Mouse (Mus musculus) left cerebral cortex, adult 2 months (tissue): ENCODE results near the gene Trem2. TPM values are rescaled to one million over a fixed set of nuclear protein-coding genes. Genes with fewer than 3 reads are reported as not detected.
"Not testable (repeated sequence)": the region's sequence is repeated elsewhere in the genome, so short reads cannot be mapped to it uniquely, and the experiment has no call there.

Experiments used
- DNase-seq, 2 experiments: peaks; one replicate each; pipeline ENCODE4 v3.0.0; 2021 to 2022; ENCODE audit warnings: low spot score in 2 of 2, mixed read lengths in 1 of 2; ENCODE audit errors: extremely low spot score in 1 of 2
- H3K27ac ChIP-seq: fragments of 200-600 bp; 2 replicates; pipeline ENCODE4 v1.8.1; 2022
- H3K4me3 ChIP-seq: fragments of 200-600 bp; 2 replicates; pipeline ENCODE4 v1.8.1; 2022
- CTCF ChIP-seq: fragments of 200-600 bp; IDR thresholded peaks from 2 replicates; pipeline ENCODE4 v1.8.1; 2022; ENCODE audit warnings: antibody characterized with exemption, mild to moderate bottlenecking, moderate library complexity
- intact Hi-C: fragments of 180-260 bp; cut with DNase I; formaldehyde crosslinking; loops from one replicate; pipeline ENCODE4 v1.15.1; 2025
- total RNA-seq, 2 experiments: library from RNA; stranded (reverse); gene quantifications; 2 replicates each; pipeline ENCODE4 v1.2.3; 2021

Gene Trem2
- total RNA-seq, 2 experiments from 2014 or later: 8.3 to 11.0 TPM

GRCm38 (mm10) chr17:48325093-48325492 lies 21.1 kb upstream of the Trem2 start:
- Histone ChIP-seq H3K4me3 (no peak overlapping the region), H3K27ac (no peak overlapping the region)
- intact Hi-C loops: loop anchor here (5.0 kb wide), 1 partner anchor 38 kb away; no protein-coding TSS in a partner anchor
- DNase-seq: no peak
- TF ChIP-seq CTCF: no peak

- DNase-seq: no peak
- Histone ChIP-seq H3K4me3 (no peak overlapping the region), H3K27ac (0 out of 2 replicates have a peak overlapping the region, but pooled peaks have one; percentile 28)
- TF ChIP-seq CTCF: no peak
- intact Hi-C loops: loop anchor here (1.0 to 5.0 kb wide), 4 partner anchors 38 to 81 kb away; no protein-coding TSS in a partner anchor
Observed at GRCm38 (mm10) chr17:48325638-48326037, 20.6 kb upstream of the Trem2 start.

DNA sequence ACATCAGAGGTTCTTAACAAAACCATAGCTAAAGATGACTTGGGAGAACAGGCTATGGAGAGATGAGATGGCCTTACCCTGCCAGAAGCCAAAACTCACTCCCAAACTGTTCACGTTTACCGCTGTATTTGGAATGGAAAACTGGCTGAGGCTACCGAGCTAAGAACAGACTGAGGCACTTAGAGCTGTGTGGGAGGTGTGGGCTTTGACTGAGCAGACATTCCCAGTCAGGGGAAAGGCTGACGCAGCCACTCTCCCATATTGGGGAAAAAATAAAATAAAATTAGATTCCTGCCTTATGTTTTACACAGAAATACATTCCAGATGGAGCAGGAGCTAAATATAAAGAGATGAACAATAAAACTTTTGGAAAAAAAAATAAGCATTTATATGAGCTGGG lies 19.5 kb upstream of the Trem2 start:
- no peak overlapping the region for H3K4me3 ChIP-seq
- peak; percentile 62 to 63 for DNase-seq
- TF ChIP-seq CTCF: no peak
- H3K27ac ChIP-seq: peak overlapping the region; percentile 79
- intact Hi-C loops: loop anchor here (1.0 to 5.0 kb wide), 4 partner anchors 39 to 80 kb away; no protein-coding TSS in a partner anchor

DNA sequence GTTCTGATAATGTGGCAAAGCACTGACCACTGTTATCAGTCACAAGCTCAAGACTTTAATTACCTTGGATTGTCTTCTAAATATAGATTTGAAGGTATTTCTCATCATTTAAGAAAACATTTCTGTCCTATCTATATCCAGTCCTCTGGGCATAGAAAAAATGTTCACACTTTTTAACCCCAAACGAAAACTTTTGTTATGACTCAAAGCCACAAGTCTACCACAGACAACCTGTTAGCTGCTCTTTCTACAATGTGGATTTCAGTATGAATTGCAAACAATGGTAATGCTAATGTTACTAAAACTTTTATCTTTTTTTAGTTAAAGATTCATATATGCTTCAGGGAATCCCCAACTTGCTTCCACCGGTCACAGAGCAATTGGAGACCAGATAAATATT lies 13.7 kb upstream of the Trem2 start:
- TF ChIP-seq CTCF: no peak
- Histone ChIP-seq H3K27ac (no peak overlapping the region), H3K4me3 (no peak overlapping the region)
- intact Hi-C loops: loop anchor here (10.0 kb wide), 2 partner anchors 458 to 538 kb away; no protein-coding TSS in a partner anchor
- DNase-seq: no peak

GRCm38 (mm10) chr17:48334186-48334585 lies 12.0 kb upstream of the Trem2 start:
- H3K4me3 ChIP-seq: no peak overlapping the region
- DNase-seq: no peak
- intact Hi-C loops: loop anchor here (10.0 kb wide), 2 partner anchors 459 to 539 kb away; no protein-coding TSS in a partner anchor
- no peak for TF ChIP-seq CTCF
- no peak overlapping the region for H3K27ac ChIP-seq

DNA sequence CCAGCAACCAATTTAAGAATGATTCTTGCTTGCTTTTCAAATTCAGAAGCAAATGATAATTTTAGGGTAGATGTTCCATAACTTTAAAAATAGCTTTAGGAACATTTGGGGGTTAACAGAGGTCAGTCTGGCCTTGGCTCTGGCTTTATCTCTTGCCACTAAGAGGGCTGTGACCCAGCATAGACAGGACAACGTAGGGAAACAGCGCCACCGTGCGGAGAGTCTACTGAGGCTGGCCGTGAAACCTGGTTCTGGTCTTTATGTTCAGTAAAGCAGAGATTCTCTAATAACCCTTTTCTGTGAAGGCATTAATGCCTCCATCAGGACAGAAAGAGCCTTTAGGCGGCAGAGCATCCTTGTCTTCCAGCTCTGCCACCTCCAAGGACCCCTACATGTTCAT lies 9.3 kb upstream of the Trem2 start:
- intact Hi-C loops: loop anchor here (1.0 to 10.0 kb wide), 7 partner anchors 62 to 542 kb away; partner anchors contain the start of gene Nfya
- peak; percentile 73 to 84 for DNase-seq
- Histone ChIP-seq H3K4me3 (no peak overlapping the region), H3K27ac (no peak overlapping the region)
- peak; percentile 90 for TF ChIP-seq CTCF

- Histone ChIP-seq H3K27ac (no peak overlapping the region), H3K4me3 (no peak overlapping the region)
- intact Hi-C loops: no loop called here
- DNase-seq: no peak
- no peak for TF ChIP-seq CTCF
Observed at GRCm38 (mm10) chr17:48340267-48340666, 5.9 kb upstream of the Trem2 start.

DNA sequence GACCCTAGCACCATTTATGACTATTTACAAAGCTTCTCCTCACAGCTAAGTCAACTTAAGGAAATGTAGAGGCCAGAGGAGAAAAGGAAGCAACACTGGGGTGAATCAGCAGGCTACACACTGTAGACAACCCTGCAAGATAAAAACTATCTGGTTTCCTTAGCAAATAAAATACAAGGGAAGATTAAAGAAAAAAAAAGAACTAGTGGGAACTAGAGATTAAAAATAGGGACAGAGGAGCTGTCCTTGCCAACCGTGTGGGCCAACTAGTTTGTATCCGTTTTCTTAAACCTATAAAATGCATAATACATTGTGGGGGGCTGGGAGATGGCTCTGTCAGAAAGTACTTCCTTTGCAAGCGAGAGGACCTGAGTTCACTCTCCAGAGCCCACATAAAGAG lies 4.3 kb upstream of the Trem2 start:
- no peak for DNase-seq
- Histone ChIP-seq H3K4me3 (no peak overlapping the region), H3K27ac (no peak overlapping the region)
- intact Hi-C loops: no loop called here
- no peak for TF ChIP-seq CTCF

DNA sequence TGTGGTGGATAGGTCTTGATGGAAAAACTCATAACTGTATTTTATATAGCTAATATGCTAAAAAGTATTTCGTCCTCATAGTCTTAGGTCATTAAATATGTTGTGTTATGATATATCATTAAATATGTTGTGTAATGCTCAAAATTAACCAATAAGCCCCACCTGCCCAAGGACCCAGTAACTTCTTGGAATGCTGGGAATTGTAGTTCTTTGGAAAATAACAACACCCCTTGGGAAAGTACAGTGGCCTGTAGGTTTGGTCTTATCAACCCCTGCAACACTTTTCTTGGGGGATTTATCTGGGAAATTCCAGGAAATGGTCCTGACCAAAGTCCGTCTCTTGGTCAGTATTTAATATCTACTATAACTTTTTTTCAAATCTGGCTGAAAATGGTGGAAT lies 3.1 kb upstream of the Trem2 start:
- TF ChIP-seq CTCF: no peak
- H3K27ac ChIP-seq: no peak overlapping the region
- no peak for DNase-seq
- H3K4me3 ChIP-seq: no peak overlapping the region
- intact Hi-C loops: no loop called here

- no peak for DNase-seq
- no peak for TF ChIP-seq CTCF
- intact Hi-C loops: no loop called here
- Histone ChIP-seq H3K27ac (peak overlapping the region; percentile 61), H3K4me3 (no peak overlapping the region)
Observed at GRCm38 (mm10) chr17:48345824-48346223, 377 bp upstream of the Trem2 start.

DNA sequence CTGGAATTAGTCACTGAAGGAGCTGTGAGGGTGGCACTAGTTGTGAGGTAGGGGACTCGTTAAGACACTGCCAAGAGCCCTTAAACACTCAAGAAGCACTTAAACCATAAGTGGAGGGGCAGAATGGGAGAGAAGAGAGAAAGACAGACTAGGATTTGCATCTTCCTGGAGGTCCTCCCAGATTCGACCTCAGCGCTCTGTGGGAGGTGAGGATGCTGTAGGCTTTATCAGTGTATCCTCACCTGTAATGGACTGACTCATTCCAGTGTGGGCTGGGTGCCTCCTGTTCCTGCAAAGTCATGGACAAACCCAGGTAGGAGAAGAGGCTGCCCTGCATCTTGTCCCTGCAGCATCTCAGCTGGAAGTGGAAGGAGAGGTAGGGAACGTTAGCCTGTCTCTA lies 633 bp downstream of the Trem2 start:
- intact Hi-C loops: no loop called here
- Histone ChIP-seq H3K4me3 (0 out of 2 replicates have a peak overlapping the region, but pooled peaks have one; percentile 7), H3K27ac (peak overlapping the region; percentile 61)
- DNase-seq: peak in 1 of 2 experiments; percentile 26
- no peak for TF ChIP-seq CTCF

DNA sequence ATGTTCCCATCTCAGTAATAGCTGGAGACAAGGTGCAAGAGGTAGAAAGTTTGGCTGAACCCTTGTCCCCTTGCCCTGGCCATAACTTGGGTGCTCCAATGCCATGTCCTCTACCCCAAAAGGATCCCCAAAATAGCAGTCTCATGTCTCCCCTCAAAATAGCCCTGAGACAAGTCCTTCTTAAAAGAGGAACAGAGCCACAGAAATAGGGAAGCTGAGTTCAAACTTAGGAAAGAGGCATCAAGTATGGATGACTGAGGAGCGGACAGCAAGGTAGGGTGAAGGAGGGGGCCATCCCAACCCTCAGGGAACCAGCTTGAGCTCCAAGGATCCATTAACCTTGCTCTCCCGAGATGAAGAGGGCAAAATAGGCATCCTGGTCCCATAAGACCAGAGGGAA lies 1.1 kb downstream of the Trem2 start:
- Histone ChIP-seq H3K4me3 (no peak overlapping the region), H3K27ac (peak overlapping the region; percentile 61)
- DNase-seq: no peak
- intact Hi-C loops: no loop called here
- TF ChIP-seq CTCF: no peak

- no peak overlapping the region for H3K27ac ChIP-seq
- no peak for TF ChIP-seq CTCF
- intact Hi-C loops: no loop called here
- DNase-seq: no peak
- H3K4me3 ChIP-seq: no peak overlapping the region
Observed at GRCm38 (mm10) chr17:48350681-48351193, 4.5 kb downstream of the Trem2 start.

GRCm38 (mm10) chr17:48352976-48353375 lies 6.8 kb downstream of the Trem2 start:
- DNase-seq, H3K27ac ChIP-seq, H3K4me3 ChIP-seq, intact Hi-C loops: not testable (repeated sequence)
